Mouse (Mus musculus): ENCODE measurements around the gene Olfr315. TPM values are rescaled to one million over a fixed set of nuclear protein-coding genes. Genes with fewer than 3 reads are reported as not detected.

Olfr315 gene
- polyA plus RNA-seq, 1 experiment from 2014 or later = 0.13 TPM

DNA sequence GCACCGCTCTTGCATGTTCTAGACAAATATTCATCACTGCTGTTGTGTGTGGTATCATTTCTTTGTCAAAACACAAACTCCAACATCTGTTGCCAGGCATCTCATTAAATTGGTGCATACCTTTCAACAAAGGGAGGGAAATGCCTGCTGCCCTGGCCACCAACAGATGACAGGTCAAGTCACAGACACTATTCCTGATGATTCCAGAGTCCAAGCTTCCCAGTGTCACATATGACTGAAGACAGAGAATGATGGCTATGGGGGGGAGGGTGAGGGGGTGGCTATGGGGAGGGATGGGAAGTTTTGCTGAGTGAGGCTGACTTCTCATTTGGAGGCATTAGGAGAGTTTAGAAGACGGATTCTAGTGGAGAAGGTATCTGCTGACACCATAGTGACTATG is 11.2 kb downstream of the Olfr315 start:
- Histone ChIP-seq H3K9me3 (ENCODE audit: control insufficient read depth, low read length) (no peaks in the 10 kb centered on the region), H3K9ac (ENCODE audit: low read depth, low read length) (no peak overlapping the region), H3K4me1 (ENCODE audit: control insufficient read depth, insufficient read depth, low read length) (no peaks in the 10 kb centered on the region), H3K27ac (replicated peaks; ENCODE audit: low read depth, low read length) (no peak overlapping the region), H3K4me3 (ENCODE audit: low read depth, low read length) (no peak overlapping the region), H3K4me2 (ENCODE audit: low read depth, low read length) (no peak overlapping the region), H3K36me3 (ENCODE audit: control insufficient read depth, insufficient read depth, low read length) (no peaks in the 10 kb centered on the region), H3K27me3 (replicated peaks; ENCODE audit: control insufficient read depth, insufficient read depth, low read length) (no peaks in the 10 kb centered on the region)
- DNase-seq (ENCODE audit: low spot score) (no peak), ATAC-seq (ENCODE audit: low read depth) (no peak)
- 85% methylated on average over 2 of the region's 2 CpGs for WGBS

- no peak for DNase-seq (ENCODE audit: low spot score)
- Histone ChIP-seq H3K4me2 (ENCODE audit: low read depth, low read length) (no peak overlapping the region), H3K9ac (ENCODE audit: low read depth, low read length) (no peak overlapping the region), H3K4me1 (ENCODE audit: control insufficient read depth, insufficient read depth, low read length) (no peaks in the 10 kb centered on the region), H3K4me3 (ENCODE audit: low read depth, low read length) (no peak overlapping the region), H3K27ac (replicated peaks; ENCODE audit: low read depth, low read length) (no peak overlapping the region), H3K9me3 (ENCODE audit: control insufficient read depth, low read length) (no peaks in the 10 kb centered on the region), H3K27me3 (replicated peaks; ENCODE audit: control insufficient read depth, insufficient read depth, low read length) (no peaks in the 10 kb centered on the region), H3K36me3 (ENCODE audit: control insufficient read depth, insufficient read depth, low read length) (no peaks in the 10 kb centered on the region)
- ATAC-seq (ENCODE audit: low read depth) = no peak
- WGBS = 84% methylated on average over 10 of the region's 10 CpGs
Measured at GRCm38 (mm10) chr11:58787651-58788050, 14.7 kb downstream of the Olfr315 start.

DNA sequence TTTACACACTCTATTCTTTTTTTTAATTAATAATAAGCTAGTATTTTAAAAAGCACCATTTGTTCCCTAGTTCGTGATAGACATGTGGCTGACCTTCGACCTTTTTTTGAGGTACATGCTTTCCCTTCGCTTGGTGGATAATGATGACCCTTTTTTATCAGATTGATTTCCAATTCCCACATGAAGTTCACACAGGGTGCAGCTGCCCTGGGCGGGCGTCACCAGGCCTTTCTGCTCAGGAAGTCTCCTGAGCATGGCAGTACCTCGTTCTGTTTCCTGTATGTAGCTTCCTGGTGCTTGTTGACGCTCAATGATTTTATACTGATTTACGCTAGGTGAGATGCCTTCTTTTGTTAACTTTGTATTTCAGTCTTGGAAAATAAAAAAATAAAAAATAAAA is 15.4 kb downstream of the Olfr315 start:
- no peak overlapping the region for H3K27ac ChIP-seq (replicated peaks; ENCODE audit: low read depth, low read length)
- H3K4me3 ChIP-seq (ENCODE audit: low read depth, low read length) = no peak overlapping the region
- DNase-seq (ENCODE audit: low spot score) (no peak), ATAC-seq (ENCODE audit: low read depth) (no peak)
- no peaks in the 10 kb centered on the region for H3K9me3 ChIP-seq (ENCODE audit: control insufficient read depth, low read length)
- WGBS = 79% methylated on average over 8 of the region's 8 CpGs
- no peak overlapping the region for H3K9ac ChIP-seq (ENCODE audit: low read depth, low read length)
- no peak overlapping the region for H3K4me2 ChIP-seq (ENCODE audit: low read depth, low read length)
- H3K4me1 ChIP-seq (ENCODE audit: control insufficient read depth, insufficient read depth, low read length) = no peaks in the 10 kb centered on the region
- H3K36me3 ChIP-seq (ENCODE audit: control insufficient read depth, insufficient read depth, low read length) = no peaks in the 10 kb centered on the region
- H3K27me3 ChIP-seq (replicated peaks; ENCODE audit: control insufficient read depth, insufficient read depth, low read length) = no peaks in the 10 kb centered on the region

GRCm38 (mm10) chr11:58789532-58789931 is 16.5 kb downstream of the Olfr315 start:
- H3K4me2 ChIP-seq (ENCODE audit: low read depth, low read length) = no peak overlapping the region
- H3K4me1 ChIP-seq (ENCODE audit: control insufficient read depth, insufficient read depth, low read length) = no peaks in the 10 kb centered on the region
- DNase-seq (ENCODE audit: low spot score) = no peak
- no peaks in the 10 kb centered on the region for H3K9me3 ChIP-seq (ENCODE audit: control insufficient read depth, low read length)
- ATAC-seq (ENCODE audit: low read depth) = no peak
- H3K27ac ChIP-seq (replicated peaks; ENCODE audit: low read depth, low read length) = no peak overlapping the region
- no peaks in the 10 kb centered on the region for H3K27me3 ChIP-seq (replicated peaks; ENCODE audit: control insufficient read depth, insufficient read depth, low read length)
- no peak overlapping the region for H3K9ac ChIP-seq (ENCODE audit: low read depth, low read length)
- no peaks in the 10 kb centered on the region for H3K36me3 ChIP-seq (ENCODE audit: control insufficient read depth, insufficient read depth, low read length)
- WGBS = 33% methylated on average over 3 of the region's 3 CpGs
- no peak overlapping the region for H3K4me3 ChIP-seq (ENCODE audit: low read depth, low read length)

DNA sequence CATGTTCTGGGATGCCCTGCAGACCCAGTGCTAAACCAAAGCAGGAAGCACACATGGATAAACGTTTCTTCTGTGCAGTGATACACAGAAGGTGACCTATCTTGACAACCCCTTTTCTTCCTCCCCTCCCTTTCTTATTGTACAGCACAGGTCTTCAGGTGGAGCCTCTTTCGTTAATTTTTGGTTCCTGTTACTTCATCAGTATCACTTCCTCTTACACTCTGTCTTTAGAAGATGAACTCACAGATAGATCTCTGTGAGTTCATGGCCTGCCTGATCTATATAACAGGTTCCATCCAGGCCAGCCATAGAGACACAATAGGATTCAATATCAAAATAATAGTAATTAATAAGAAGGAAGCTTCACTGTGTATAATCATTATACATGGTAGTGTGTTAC is 17.1 kb downstream of the Olfr315 start:
- ATAC-seq (ENCODE audit: low read depth) (no peak), DNase-seq (ENCODE audit: low spot score) (no peak)
- H3K9ac ChIP-seq (ENCODE audit: low read depth, low read length) = no peak overlapping the region
- H3K9me3 ChIP-seq (ENCODE audit: control insufficient read depth, low read length) = no peaks in the 10 kb centered on the region
- no peak overlapping the region for H3K27ac ChIP-seq (replicated peaks; ENCODE audit: low read depth, low read length)
- H3K4me3 ChIP-seq (ENCODE audit: low read depth, low read length) = no peak overlapping the region
- H3K4me1 ChIP-seq (ENCODE audit: control insufficient read depth, insufficient read depth, low read length) = no peaks in the 10 kb centered on the region
- H3K27me3 ChIP-seq (replicated peaks; ENCODE audit: control insufficient read depth, insufficient read depth, low read length) = no peaks in the 10 kb centered on the region
- H3K36me3 ChIP-seq (ENCODE audit: control insufficient read depth, insufficient read depth, low read length) = no peaks in the 10 kb centered on the region
- 55% methylated on average over 2 of the region's 2 CpGs for WGBS
- H3K4me2 ChIP-seq (ENCODE audit: low read depth, low read length) = no peak overlapping the region

GRCm38 (mm10) chr11:58790646-58791045 is 17.7 kb downstream of the Olfr315 start:
- Histone ChIP-seq H3K4me3 (ENCODE audit: low read depth, low read length) (no peak overlapping the region), H3K9ac (ENCODE audit: low read depth, low read length) (no peak overlapping the region), H3K27me3 (replicated peaks; ENCODE audit: control insufficient read depth, insufficient read depth, low read length) (no peaks in the 10 kb centered on the region), H3K27ac (replicated peaks; ENCODE audit: low read depth, low read length) (no peak overlapping the region), H3K9me3 (ENCODE audit: control insufficient read depth, low read length) (no peaks in the 10 kb centered on the region), H3K4me1 (ENCODE audit: control insufficient read depth, insufficient read depth, low read length) (no peaks in the 10 kb centered on the region), H3K4me2 (ENCODE audit: low read depth, low read length) (no peak overlapping the region), H3K36me3 (ENCODE audit: control insufficient read depth, insufficient read depth, low read length) (no peaks in the 10 kb centered on the region)
- no peak for DNase-seq (ENCODE audit: low spot score)
- 79% methylated on average over 6 of the region's 6 CpGs for WGBS
- ATAC-seq (ENCODE audit: low read depth) = no peak

DNA sequence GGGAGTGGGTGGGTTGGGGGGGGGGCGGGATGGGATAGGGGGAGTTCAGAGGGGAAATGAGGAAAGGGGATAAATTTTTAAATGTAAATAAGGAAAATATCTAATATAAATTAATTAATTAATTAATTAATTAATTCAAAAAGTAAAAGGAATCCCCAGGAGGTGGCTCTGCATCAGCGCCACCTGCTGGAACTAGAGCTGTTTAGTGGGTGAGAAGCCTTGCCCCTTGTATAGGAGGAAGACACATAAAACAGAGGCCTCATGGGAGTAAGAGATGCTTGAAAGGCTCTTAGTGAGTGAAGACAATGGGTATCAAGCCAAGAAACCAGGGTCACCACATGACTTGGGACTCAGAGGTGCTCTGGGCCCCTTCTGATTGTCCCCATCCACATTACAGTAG is 22.9 kb downstream of the Olfr315 start:
- Histone ChIP-seq H3K27me3 (replicated peaks; ENCODE audit: control insufficient read depth, insufficient read depth, low read length) (no peaks in the 10 kb centered on the region), H3K9me3 (ENCODE audit: control insufficient read depth, low read length) (no peaks in the 10 kb centered on the region), H3K4me3 (ENCODE audit: low read depth, low read length) (no peak overlapping the region), H3K36me3 (ENCODE audit: control insufficient read depth, insufficient read depth, low read length) (no peaks in the 10 kb centered on the region), H3K27ac (replicated peaks; ENCODE audit: low read depth, low read length) (no peak overlapping the region), H3K4me2 (ENCODE audit: low read depth, low read length) (no peak overlapping the region), H3K9ac (ENCODE audit: low read depth, low read length) (no peak overlapping the region), H3K4me1 (ENCODE audit: control insufficient read depth, insufficient read depth, low read length) (no peaks in the 10 kb centered on the region)
- 83% methylated on average over 2 of the region's 2 CpGs for WGBS
- ATAC-seq (ENCODE audit: low read depth) (no peak), DNase-seq (ENCODE audit: low spot score) (no peak)

- Histone ChIP-seq H3K27me3 (replicated peaks; ENCODE audit: control insufficient read depth, insufficient read depth, low read length) (no peaks in the 10 kb centered on the region), H3K27ac (replicated peaks; ENCODE audit: low read depth, low read length) (no peak overlapping the region), H3K4me2 (ENCODE audit: low read depth, low read length) (no peak overlapping the region), H3K4me1 (ENCODE audit: control insufficient read depth, insufficient read depth, low read length) (no peaks in the 10 kb centered on the region), H3K9me3 (ENCODE audit: control insufficient read depth, low read length) (no peaks in the 10 kb centered on the region), H3K9ac (ENCODE audit: low read depth, low read length) (no peak overlapping the region), H3K36me3 (ENCODE audit: control insufficient read depth, insufficient read depth, low read length) (no peaks in the 10 kb centered on the region), H3K4me3 (ENCODE audit: low read depth, low read length) (no peak overlapping the region)
- ATAC-seq (ENCODE audit: low read depth) = no peak
- WGBS = 68% methylated on average over 7 of the region's 7 CpGs
- DNase-seq (ENCODE audit: low spot score) = no peak
Measured at GRCm38 (mm10) chr11:58796850-58797249, 23.9 kb downstream of the Olfr315 start.

- H3K36me3 ChIP-seq (ENCODE audit: control insufficient read depth, insufficient read depth, low read length) = no peaks in the 10 kb centered on the region
- no peak overlapping the region for H3K27ac ChIP-seq (replicated peaks; ENCODE audit: low read depth, low read length)
- WGBS = 70% methylated on average over 5 of the region's 5 CpGs
- no peak overlapping the region for H3K4me2 ChIP-seq (ENCODE audit: low read depth, low read length)
- no peak for DNase-seq (ENCODE audit: low spot score)
- H3K4me3 ChIP-seq (ENCODE audit: low read depth, low read length) = no peak overlapping the region
- no peaks in the 10 kb centered on the region for H3K27me3 ChIP-seq (replicated peaks; ENCODE audit: control insufficient read depth, insufficient read depth, low read length)
- no peaks in the 10 kb centered on the region for H3K4me1 ChIP-seq (ENCODE audit: control insufficient read depth, insufficient read depth, low read length)
- no peaks in the 10 kb centered on the region for H3K9me3 ChIP-seq (ENCODE audit: control insufficient read depth, low read length)
- no peak overlapping the region for H3K9ac ChIP-seq (ENCODE audit: low read depth, low read length)
- ATAC-seq (ENCODE audit: low read depth) = no peak
Measured at GRCm38 (mm10) chr11:58799747-58800146, 26.8 kb downstream of the Olfr315 start.
